Mouse (Mus musculus) lung, embryonic 15.5 days (tissue): ENCODE measurements at regions not wholly inside any gene's neighbourhood (a gene's known extent, or its start where the extent isn't known, plus 50 kb on each side); places are given as distances from the start of the nearest gene placed in this dataset.

Source experiments
- ATAC-seq: fragments of 200-750 bp; cut with Nextera tagmentation; 2 replicates; pipeline ENCODE4 v1.8.0; 2017; ENCODE audit warnings: moderate number of reproducible peaks, borderline replicate concordance; ENCODE audit not compliant: low FRiP score, low TSS enrichment; ENCODE audit errors: extremely low read depth
- H3K27ac ChIP-seq: fragments of 300-500 bp; sonication (generic); 2 replicates; pipeline ENCODE4 v1.5.1; 2015; ENCODE audit warnings: moderate library complexity, mild to moderate bottlenecking, inconsistent platforms
- H3K27me3 ChIP-seq: fragments of 300-500 bp; sonication (generic); 2 replicates; pipeline ENCODE4 v1.6.1; 2015; ENCODE audit warnings: inconsistent platforms
- H3K36me3 ChIP-seq: fragments of 300-500 bp; sonication (generic); 2 replicates; pipeline ENCODE4 v1.6.1; 2015; ENCODE audit warnings: inconsistent platforms
- H3K4me1 ChIP-seq: fragments of 300-500 bp; sonication (generic); 2 replicates; pipeline ENCODE4 v1.6.1; 2015; ENCODE audit warnings: inconsistent platforms
- H3K4me2 ChIP-seq: fragments of 300-500 bp; sonication (generic); 2 replicates; pipeline ENCODE4 v1.6.1; 2015; ENCODE audit warnings: inconsistent platforms, mild to moderate bottlenecking, moderate library complexity
- H3K4me3 ChIP-seq: fragments of 300-500 bp; sonication (generic); 2 replicates; pipeline ENCODE4 v1.5.1; 2015; ENCODE audit warnings: mild to moderate bottlenecking, inconsistent platforms
- H3K9ac ChIP-seq: fragments of 300-500 bp; sonication (generic); 2 replicates; pipeline ENCODE4 v1.6.1; 2015; ENCODE audit warnings: inconsistent platforms
- H3K9me3 ChIP-seq: fragments of 300-500 bp; sonication (generic); 2 replicates; pipeline ENCODE4 v1.6.1; 2016; ENCODE audit warnings: inconsistent platforms
- WGBS: fragments of 180-500 bp; shearing (Covaris S2); methylation state at CpG from one replicate; pipeline ENCODE4 v1.1.7; 2015; 5-methylcytosine and 5-hydroxymethylcytosine counted together

- H3K9me3 ChIP-seq: no peaks in the 10 kb centered on the region
- H3K9ac ChIP-seq: no peak overlapping the region
- no peak overlapping the region for H3K4me3 ChIP-seq
- H3K27ac ChIP-seq: no peak overlapping the region
- H3K27me3 ChIP-seq: no peaks in the 10 kb centered on the region
- 90% methylated on average over 3 of the region's 3 CpGs for WGBS
- H3K4me1 ChIP-seq: no peaks in the 10 kb centered on the region
- ATAC-seq: no peak
- H3K4me2 ChIP-seq: no peak overlapping the region
- no peaks in the 10 kb centered on the region for H3K36me3 ChIP-seq
These were observed 70.8 kb downstream of the Mat2b start for GRCm38 (mm10) chr11:40624126-40624778.

GRCm38 (mm10) chr11:40620036-40620435, 75.0 kb downstream of the Mat2b start:
- Histone ChIP-seq H3K9me3 (no peaks in the 10 kb centered on the region), H3K4me3 (no peak overlapping the region), H3K9ac (no peak overlapping the region), H3K27me3 (no peaks in the 10 kb centered on the region), H3K36me3 (no peaks in the 10 kb centered on the region), H3K27ac (no peak overlapping the region), H3K4me2 (no peak overlapping the region), H3K4me1 (no peaks in the 10 kb centered on the region)
- ATAC-seq: no peak
- 59% methylated on average over 7 of the region's 7 CpGs for WGBS

- H3K27ac ChIP-seq: no peak overlapping the region
- no peak overlapping the region for H3K9ac ChIP-seq
- H3K4me2 ChIP-seq: no peak overlapping the region
- H3K9me3 ChIP-seq: no peaks in the 10 kb centered on the region
- H3K4me3 ChIP-seq: no peak overlapping the region
- peaks cover 13% of the 10 kb centered on the region for H3K4me1 ChIP-seq
- H3K36me3 ChIP-seq: no peaks in the 10 kb centered on the region
- WGBS: 93% methylated on average over 9 of the region's 9 CpGs
- no peaks in the 10 kb centered on the region for H3K27me3 ChIP-seq
- ATAC-seq: no peak
These were observed 92.0 kb downstream of the Mat2b start for GRCm38 (mm10) chr11:40603008-40603407.

GRCm38 (mm10) chr11:40601572-40601909, 93.5 kb downstream of the Mat2b start:
- no peaks in the 10 kb centered on the region for H3K36me3 ChIP-seq
- H3K4me2 ChIP-seq: no peak overlapping the region
- no peak overlapping the region for H3K9ac ChIP-seq
- WGBS: 0% methylated on average over 1 of the region's 1 CpGs
- no peak for ATAC-seq
- H3K4me3 ChIP-seq: no peak overlapping the region
- no peak overlapping the region for H3K27ac ChIP-seq
- H3K27me3 ChIP-seq: no peaks in the 10 kb centered on the region
- H3K4me1 ChIP-seq: peaks cover 13% of the 10 kb centered on the region
- H3K9me3 ChIP-seq: no peaks in the 10 kb centered on the region

GRCm38 (mm10) chr11:40600773-40601571, 94.0 kb downstream of the Mat2b start:
- Histone ChIP-seq H3K9me3 (no peaks in the 10 kb centered on the region), H3K4me3 (no peak overlapping the region), H3K27ac (no peak overlapping the region), H3K4me2 (no peak overlapping the region; the same call in 1 of the 2 replicates), H3K9ac (no peak overlapping the region), H3K36me3 (no peaks in the 10 kb centered on the region), H3K4me1 (peaks cover 13% of the 10 kb centered on the region), H3K27me3 (no peaks in the 10 kb centered on the region)
- 13% methylated on average over 11 of the region's 11 CpGs for WGBS
- no peak for ATAC-seq

GRCm38 (mm10) chr11:40599956-40600772, 94.8 kb downstream of the Mat2b start:
- 4% methylated on average over 15 of the region's 15 CpGs for WGBS
- no peak for ATAC-seq
- no peaks in the 10 kb centered on the region for H3K9me3 ChIP-seq
- H3K27ac ChIP-seq: no peak overlapping the region
- no peak overlapping the region for H3K4me3 ChIP-seq
- H3K36me3 ChIP-seq: no peaks in the 10 kb centered on the region
- H3K27me3 ChIP-seq: no peaks in the 10 kb centered on the region
- peak overlapping the region; percentile 26 for H3K4me2 ChIP-seq
- H3K9ac ChIP-seq: no peak overlapping the region
- H3K4me1 ChIP-seq: peaks cover 13% of the 10 kb centered on the region

- Histone ChIP-seq H3K4me1 (peaks cover 13% of the 10 kb centered on the region), H3K27ac (no peak overlapping the region), H3K36me3 (no peaks in the 10 kb centered on the region), H3K4me3 (no peak overlapping the region), H3K9me3 (no peaks in the 10 kb centered on the region), H3K27me3 (no peaks in the 10 kb centered on the region), H3K4me2 (no peak overlapping the region), H3K9ac (no peak overlapping the region)
- 48% methylated on average over 3 of the region's 3 CpGs for WGBS
- no peak for ATAC-seq
These were observed 98.7 kb downstream of the Mat2b start for GRCm38 (mm10) chr11:40596347-40596746.

- Histone ChIP-seq H3K4me2 (no peak overlapping the region), H3K4me3 (no peak overlapping the region), H3K36me3 (no peaks in the 10 kb centered on the region), H3K9me3 (no peaks in the 10 kb centered on the region), H3K9ac (no peak overlapping the region), H3K4me1 (no peaks in the 10 kb centered on the region), H3K27me3 (no peaks in the 10 kb centered on the region), H3K27ac (no peak overlapping the region)
- WGBS: 59% methylated on average over 4 of the region's 4 CpGs
- no peak for ATAC-seq
These were observed 102.9 kb downstream of the Mat2b start for GRCm38 (mm10) chr11:40592056-40592455.

GRCm38 (mm10) chr11:40573758-40574139, 121.3 kb downstream of the Mat2b start:
- Histone ChIP-seq H3K27me3 (no peaks in the 10 kb centered on the region), H3K4me2 (no peak overlapping the region), H3K4me1 (no peaks in the 10 kb centered on the region), H3K27ac (no peak overlapping the region), H3K9me3 (no peaks in the 10 kb centered on the region), H3K4me3 (no peak overlapping the region), H3K36me3 (no peaks in the 10 kb centered on the region), H3K9ac (no peak overlapping the region)
- 15% methylated on average over 3 of the region's 3 CpGs for WGBS
- ATAC-seq: no peak

- H3K4me2 ChIP-seq: no peak overlapping the region
- H3K4me3 ChIP-seq: no peak overlapping the region
- no peaks in the 10 kb centered on the region for H3K4me1 ChIP-seq
- H3K36me3 ChIP-seq: no peaks in the 10 kb centered on the region
- H3K9ac ChIP-seq: no peak overlapping the region
- no peaks in the 10 kb centered on the region for H3K9me3 ChIP-seq
- ATAC-seq: no peak
- no peak overlapping the region for H3K27ac ChIP-seq
- 26% methylated on average over 12 of the region's 12 CpGs for WGBS
- no peaks in the 10 kb centered on the region for H3K27me3 ChIP-seq
These were observed 121.8 kb downstream of the Mat2b start for GRCm38 (mm10) chr11:40572953-40573757.

GRCm38 (mm10) chr11:40562866-40563265, 132.1 kb downstream of the Mat2b start:
- Histone ChIP-seq H3K4me3 (no peak overlapping the region), H3K27ac (no peak overlapping the region), H3K36me3 (no peaks in the 10 kb centered on the region), H3K27me3 (no peaks in the 10 kb centered on the region), H3K4me2 (no peak overlapping the region), H3K9me3 (no peaks in the 10 kb centered on the region), H3K9ac (no peak overlapping the region), H3K4me1 (peaks cover 6% of the 10 kb centered on the region; the same call in 1 of the 2 replicates)
- no peak for ATAC-seq
- WGBS: 61% methylated on average over 6 of the region's 6 CpGs
